Mouse (Mus musculus): Measurements from ENCODE around the gene Sdk2.

DNA sequence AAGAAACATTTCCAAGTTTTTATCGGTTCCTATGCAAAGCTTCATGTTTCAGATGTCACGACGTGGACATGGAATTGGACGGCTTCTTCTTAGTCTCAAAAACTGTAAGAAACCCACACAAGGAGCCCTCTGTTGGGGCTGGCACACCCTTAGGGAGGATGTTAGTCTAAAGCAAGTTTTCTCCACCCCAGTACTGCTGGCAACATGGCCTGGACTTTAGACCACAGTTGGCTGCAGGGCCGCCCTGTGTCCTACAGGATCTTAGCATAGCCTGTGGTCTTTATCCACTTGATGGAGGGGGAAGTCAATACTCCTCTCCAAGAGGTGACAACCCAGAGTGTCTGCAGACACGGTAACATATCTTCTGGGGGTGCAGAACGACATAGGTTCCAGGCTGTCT, 36.6 kb downstream of the Sdk2 start:
- TF ChIP-seq GATA1 (IDR thresholded peaks at IDR 0.05; ENCODE audit: borderline replicate concordance, low read length) (no peak), CTCF (IDR thresholded peaks at IDR 0.05; ENCODE audit: low read depth, low read length) (no peak), TAL1 (conservative IDR thresholded peaks at IDR 0.05; ENCODE audit: low read depth, low read length) (no peak), GATA2 (IDR thresholded peaks at IDR 0.05; ENCODE audit: borderline replicate concordance, low read depth, low read length) (no peak)

Measured in G1E (cell line).